Mouse (Mus musculus): ENCODE measurements around the gene Slc2a10. TPM values are rescaled to one million over a fixed set of nuclear protein-coding genes. Genes with fewer than 3 reads are reported as not detected.

Gene Slc2a10
- polyA plus RNA-seq, 1 experiment from 2014 or later = 10.4 TPM

- peaks cover 20% of the 10 kb centered on the region for H3K27me3 ChIP-seq (replicated peaks; ENCODE audit: control insufficient read depth, insufficient read depth, low read length)
These were observed 28.2 kb upstream of the Slc2a10 start for GRCm38 (mm10) chr2:165475412-165475811.

GRCm38 (mm10) chr2:165475850-165476249, 27.7 kb upstream of the Slc2a10 start:
- no peaks in the 10 kb centered on the region for H3K4me1 ChIP-seq (ENCODE audit: control insufficient read depth, insufficient read depth, low read length)
- H3K9me3 ChIP-seq (ENCODE audit: control insufficient read depth, low read length) = no peaks in the 10 kb centered on the region
- 66% methylated on average over 5 of the region's 5 CpGs for WGBS
- H3K4me2 ChIP-seq (ENCODE audit: low read depth, low read length) = no peak overlapping the region
- ATAC-seq (ENCODE audit: low read depth) (no peak), DNase-seq (ENCODE audit: low spot score) (no peak)
- H3K27me3 ChIP-seq (replicated peaks; ENCODE audit: control insufficient read depth, insufficient read depth, low read length) = peaks cover 20% of the 10 kb centered on the region
- no peak overlapping the region for H3K9ac ChIP-seq (ENCODE audit: low read depth, low read length)
- no peak overlapping the region for H3K27ac ChIP-seq (replicated peaks; ENCODE audit: low read depth, low read length)
- no peak overlapping the region for H3K4me3 ChIP-seq (ENCODE audit: low read depth, low read length)
- H3K36me3 ChIP-seq (ENCODE audit: control insufficient read depth, insufficient read depth, low read length) = no peaks in the 10 kb centered on the region

More at GRCm38 (mm10) chr2:165475412-165475811, 28.2 kb upstream of the Slc2a10 start:
- Histone ChIP-seq H3K4me1 (ENCODE audit: control insufficient read depth, insufficient read depth, low read length) (no peaks in the 10 kb centered on the region), H3K36me3 (ENCODE audit: control insufficient read depth, insufficient read depth, low read length) (no peaks in the 10 kb centered on the region), H3K4me2 (ENCODE audit: low read depth, low read length) (no peak overlapping the region), H3K9ac (ENCODE audit: low read depth, low read length) (no peak overlapping the region), H3K4me3 (ENCODE audit: low read depth, low read length) (no peak overlapping the region), H3K9me3 (ENCODE audit: control insufficient read depth, low read length) (no peaks in the 10 kb centered on the region), H3K27ac (replicated peaks; ENCODE audit: low read depth, low read length) (no peak overlapping the region)
- 68% methylated on average over 7 of the region's 7 CpGs for WGBS
- ATAC-seq (ENCODE audit: low read depth) (no peak), DNase-seq (ENCODE audit: low spot score) (no peak)

GRCm38 (mm10) chr2:165482003-165482402, 21.6 kb upstream of the Slc2a10 start:
- H3K27ac ChIP-seq (replicated peaks; ENCODE audit: low read depth, low read length) = no peak overlapping the region
- H3K4me3 ChIP-seq (ENCODE audit: low read depth, low read length) = no peak overlapping the region
- no peak overlapping the region for H3K4me2 ChIP-seq (ENCODE audit: low read depth, low read length)
- no peaks in the 10 kb centered on the region for H3K27me3 ChIP-seq (replicated peaks; ENCODE audit: control insufficient read depth, insufficient read depth, low read length)
- H3K36me3 ChIP-seq (ENCODE audit: control insufficient read depth, insufficient read depth, low read length) = no peaks in the 10 kb centered on the region
- DNase-seq (ENCODE audit: low spot score) = no peak
- no peak for ATAC-seq (ENCODE audit: low read depth)
- 50% methylated on average over 8 of the region's 8 CpGs for WGBS
- no peaks in the 10 kb centered on the region for H3K9me3 ChIP-seq (ENCODE audit: control insufficient read depth, low read length)
- H3K4me1 ChIP-seq (ENCODE audit: control insufficient read depth, insufficient read depth, low read length) = no peaks in the 10 kb centered on the region
- no peak overlapping the region for H3K9ac ChIP-seq (ENCODE audit: low read depth, low read length)

- no peaks in the 10 kb centered on the region for H3K9me3 ChIP-seq (ENCODE audit: control insufficient read depth, low read length)
- ATAC-seq (ENCODE audit: low read depth) (no peak), DNase-seq (ENCODE audit: low spot score) (no peak)
- no peaks in the 10 kb centered on the region for H3K27me3 ChIP-seq (replicated peaks; ENCODE audit: control insufficient read depth, insufficient read depth, low read length)
- no peak overlapping the region for H3K9ac ChIP-seq (ENCODE audit: low read depth, low read length)
- 66% methylated on average over 6 of the region's 6 CpGs for WGBS
- H3K4me1 ChIP-seq (ENCODE audit: control insufficient read depth, insufficient read depth, low read length) = no peaks in the 10 kb centered on the region
- H3K27ac ChIP-seq (replicated peaks; ENCODE audit: low read depth, low read length) = no peak overlapping the region
- H3K36me3 ChIP-seq (ENCODE audit: control insufficient read depth, insufficient read depth, low read length) = peaks cover 11% of the 10 kb centered on the region
- H3K4me3 ChIP-seq (ENCODE audit: low read depth, low read length) = no peak overlapping the region
- H3K4me2 ChIP-seq (ENCODE audit: low read depth, low read length) = no peak overlapping the region
These were observed 19.4 kb upstream of the Slc2a10 start for GRCm38 (mm10) chr2:165484152-165484551.

GRCm38 (mm10) chr2:165485826-165486225, 17.8 kb upstream of the Slc2a10 start:
- Histone ChIP-seq H3K27ac (replicated peaks; ENCODE audit: low read depth, low read length) (no peak overlapping the region), H3K9ac (ENCODE audit: low read depth, low read length) (no peak overlapping the region)
- WGBS = 65% methylated on average over 3 of the region's 3 CpGs

GRCm38 (mm10) chr2:165486401-165486800, 17.2 kb upstream of the Slc2a10 start:
- no peaks in the 10 kb centered on the region for H3K9me3 ChIP-seq (ENCODE audit: control insufficient read depth, low read length)
- no peaks in the 10 kb centered on the region for H3K27me3 ChIP-seq (replicated peaks; ENCODE audit: control insufficient read depth, insufficient read depth, low read length)
- H3K9ac ChIP-seq (ENCODE audit: low read depth, low read length) = no peak overlapping the region; the same call in 1 of the 2 replicates
- WGBS = 75% methylated on average over 5 of the region's 5 CpGs
- peaks cover 29% of the 10 kb centered on the region for H3K36me3 ChIP-seq (ENCODE audit: control insufficient read depth, insufficient read depth, low read length)
- no peak overlapping the region for H3K4me3 ChIP-seq (ENCODE audit: low read depth, low read length)
- ATAC-seq (ENCODE audit: low read depth) (no peak), DNase-seq (ENCODE audit: low spot score) (no peak)
- H3K4me2 ChIP-seq (ENCODE audit: low read depth, low read length) = no peak overlapping the region
- no peak overlapping the region for H3K27ac ChIP-seq (replicated peaks; ENCODE audit: low read depth, low read length)
- no peaks in the 10 kb centered on the region for H3K4me1 ChIP-seq (ENCODE audit: control insufficient read depth, insufficient read depth, low read length)

More at GRCm38 (mm10) chr2:165485826-165486225, 17.8 kb upstream of the Slc2a10 start:
- Histone ChIP-seq H3K4me3 (ENCODE audit: low read depth, low read length) (no peak overlapping the region), H3K4me2 (ENCODE audit: low read depth, low read length) (no peak overlapping the region), H3K36me3 (ENCODE audit: control insufficient read depth, insufficient read depth, low read length) (peaks cover 28% of the 10 kb centered on the region), H3K27me3 (replicated peaks; ENCODE audit: control insufficient read depth, insufficient read depth, low read length) (no peaks in the 10 kb centered on the region), H3K4me1 (ENCODE audit: control insufficient read depth, insufficient read depth, low read length) (no peaks in the 10 kb centered on the region), H3K9me3 (ENCODE audit: control insufficient read depth, low read length) (no peaks in the 10 kb centered on the region)
- ATAC-seq (ENCODE audit: low read depth) = no peak
- DNase-seq (ENCODE audit: low spot score) = peak; percentile 4

GRCm38 (mm10) chr2:165486881-165487535, 16.6 kb upstream of the Slc2a10 start:
- no peaks in the 10 kb centered on the region for H3K9me3 ChIP-seq (ENCODE audit: control insufficient read depth, low read length)
- peaks cover under 1% of the 10 kb centered on the region; the same call in 1 of the 2 replicates for H3K4me1 ChIP-seq (ENCODE audit: control insufficient read depth, insufficient read depth, low read length)
- H3K4me2 ChIP-seq (ENCODE audit: low read depth, low read length) = peak overlapping the region; percentile 2; the same call in 1 of the 2 replicates
- no peaks in the 10 kb centered on the region for H3K27me3 ChIP-seq (replicated peaks; ENCODE audit: control insufficient read depth, insufficient read depth, low read length)
- ATAC-seq (ENCODE audit: low read depth) (peak; percentile 59), DNase-seq (ENCODE audit: low spot score) (peak; percentile 63)
- no peak overlapping the region for H3K9ac ChIP-seq (ENCODE audit: low read depth, low read length)
- H3K4me3 ChIP-seq (ENCODE audit: low read depth, low read length) = no peak overlapping the region
- H3K36me3 ChIP-seq (ENCODE audit: control insufficient read depth, insufficient read depth, low read length) = peaks cover 29% of the 10 kb centered on the region
- 31% methylated on average over 8 of the region's 8 CpGs for WGBS
- H3K27ac ChIP-seq (replicated peaks; ENCODE audit: low read depth, low read length) = no peak overlapping the region; the same call in 1 of the 2 replicates

- no peaks in the 10 kb centered on the region for H3K9me3 ChIP-seq (ENCODE audit: control insufficient read depth, low read length)
- peak within 1 kb of the TSS; percentile 77 for H3K27ac ChIP-seq (replicated peaks; ENCODE audit: low read depth, low read length)
- no peaks in the 10 kb centered on the region for H3K27me3 ChIP-seq (replicated peaks; ENCODE audit: control insufficient read depth, insufficient read depth, low read length)
- WGBS = under 1% methylated on average over 26 of the region's 84 CpGs
- H3K4me2 ChIP-seq (ENCODE audit: low read depth, low read length) = peak within 1 kb of the TSS; percentile 85
- peaks cover 11% of the 10 kb centered on the region for H3K4me1 ChIP-seq (ENCODE audit: control insufficient read depth, insufficient read depth, low read length)
- peak; percentile 92 for ATAC-seq (ENCODE audit: low read depth)
- peak within 1 kb of the TSS; percentile 71 for H3K4me3 ChIP-seq (ENCODE audit: low read depth, low read length)
- H3K9ac ChIP-seq (ENCODE audit: low read depth, low read length) = peak within 1 kb of the TSS; percentile 84
- peaks cover 29% of the 10 kb centered on the region for H3K36me3 ChIP-seq (ENCODE audit: control insufficient read depth, insufficient read depth, low read length)
- peak; percentile 83 for DNase-seq (ENCODE audit: low spot score)
These were observed 10.7 kb upstream of the Slc2a10 start, which contains the start of gene Trp53rka for GRCm38 (mm10) chr2:165492648-165493553. Gene Trp53rka, minus strand, starts transcription at chr2:165493324.
